Mouse (Mus musculus): ENCODE results near the gene C530025M09Rik. TPM values are rescaled to one million over a fixed set of nuclear protein-coding genes. Genes with fewer than 3 reads are reported as not detected.

The C530025M09Rik gene
- total RNA-seq, 1 experiment from 2014 or later = not detected

- no peak for DNase-seq
Measured at GRCm38 (mm10) chr2:149804599-149805140, 26.3 kb downstream of the C530025M09Rik start.

GRCm38 (mm10) chr2:149798613-149799012 is 32.4 kb downstream of the C530025M09Rik start:
- DNase-seq = no peak

Other genes with a start within 250 kb of the C530025M09Rik start
- gene Syndig1, start 2.0 kb downstream of the C530025M09Rik start, total RNA-seq (2021) = 0.62 and 1.2 TPM in 2 replicates